ENCODE assay signal across 20 mouse cellular contexts in genomic region chr2:18034371-18035250, GRCm38 (mm10). TPM values are rescaled to one million over a fixed set of nuclear protein-coding genes. Genes with fewer than 3 reads are reported as not detected.
DNase-seq lines count a peak whose midpoint lies in the region; ATAC-seq lines count a peak whose summit lies in the region.
"Had no signal": no experiment of that assay in that cellular context is flagged by ENCODE, and none has a peak within 500 bp of the region (broad histone marks: within the 10 kb centered on the region; RNA-seq: fewer than 3 reads in every experiment).

No protein-coding gene starts in this region.

- H3K4me1 ChIP-seq in neural tube, embryonic 14.5 days (ENCODE audit: control insufficient read depth, insufficient read depth, low read length), result peaks cover 34% of the 10 kb centered on the region

- 53% methylated on average over 10 of the region's 10 CpGs for WGBS in neural tube, embryonic 14.5 days

- H3K9me3 ChIP-seq in neural tube, embryonic 14.5 days (ENCODE audit: control insufficient read depth, low read length), result no peaks in the 10 kb centered on the region
- H3K9me3 ChIP-seq: embryonic facial prominence, embryonic 12.5 days; heart, embryonic 12.5 days had no signal

- no peak for ATAC-seq in neural tube, embryonic 14.5 days (ENCODE audit: low read depth)

- H3K9ac ChIP-seq in neural tube, embryonic 14.5 days (replicated peaks; ENCODE audit: low read depth, low read length), result no peak overlapping the region
- H3K9ac ChIP-seq: embryonic facial prominence, embryonic 12.5 days; heart, embryonic 12.5 days had no signal

- H3K27me3 ChIP-seq in neural tube, embryonic 14.5 days (ENCODE audit: control insufficient read depth, insufficient read depth, low read length), result no peaks in the 10 kb centered on the region
- H3K27me3 ChIP-seq: embryonic facial prominence, embryonic 12.5 days; heart, embryonic 12.5 days had no signal

- no peak overlapping the region for H3K27ac ChIP-seq in neural tube, embryonic 14.5 days (ENCODE audit: low read depth, low read length)
- H3K27ac ChIP-seq: embryonic facial prominence, embryonic 12.5 days; left cerebral cortex, adult 2 months had no signal

- no peak overlapping the region for H3K4me3 ChIP-seq in neural tube, embryonic 14.5 days (ENCODE audit: low read depth, low read length)
- H3K4me3 ChIP-seq: embryonic facial prominence, embryonic 12.5 days; heart, embryonic 12.5 days; left cerebral cortex, adult 2 months had no signal

- H3K36me3 ChIP-seq in neural tube, embryonic 14.5 days (ENCODE audit: control insufficient read depth, insufficient read depth, low read length), result no peaks in the 10 kb centered on the region
- H3K36me3 ChIP-seq: embryonic facial prominence, embryonic 12.5 days; heart, embryonic 12.5 days had no signal

- peak; percentile 39 for DNase-seq in embryo, embryonic 10.5 days (ENCODE audit: low spot score)
- DNase-seq in embryo, embryonic 10 days (ENCODE audit: low spot score), result no peak
- peak; percentile 73 for DNase-seq in kidney, adult 9 months
- no peak for DNase-seq in kidney, postnatal 14 days
- peak; percentile 21 for DNase-seq in retina, postnatal 1 day
- no peak for DNase-seq in retina, embryonic 14.5 days (ENCODE audit: low spot score)
- DNase-seq in urinary bladder, postnatal 10 days (ENCODE audit: low spot score), result no peak
- DNase-seq: adrenal gland, postnatal 14 days; cerebellum, adult 9-10 months; gastrocnemius, postnatal 10 days; heart, postnatal 4 days; lung, postnatal 36 days; right cerebral cortex, postnatal 25 days had no signal

- H3K4me2 ChIP-seq in neural tube, embryonic 14.5 days (ENCODE audit: low read depth, low read length), result peak overlapping the region; percentile 16; the same call in 1 of the 2 replicates

RNA-seq across cellular contexts. Expression of gene A930004D18Rik, which starts 2.9 kb away (rescaled TPM):
- polyA plus RNA-seq in neural tube, embryonic 14.5 days (2014; fragmentation: Nextera tagmentation; extraction: Ambion mirVana), result 8.2 and 8.6 TPM in 2 replicates

RNA-seq across cellular contexts. Expression of gene Skida1, which starts 14.2 kb away (rescaled TPM):
- 3.9 and 5.3 TPM in 2 replicates for polyA plus RNA-seq in neural tube, embryonic 14.5 days (2014; fragmentation: Nextera tagmentation; extraction: Ambion mirVana)

RNA-seq across cellular contexts. Expression of gene Mllt10, which starts 20.4 kb away (rescaled TPM):
- polyA plus RNA-seq in neural tube, embryonic 14.5 days (2014; fragmentation: Nextera tagmentation; extraction: Ambion mirVana), result 34.6 and 36.5 TPM in 2 replicates

RNA-seq across cellular contexts. Expression of gene H2al2a, which starts 37.9 kb away (rescaled TPM):
- polyA plus RNA-seq in neural tube, embryonic 14.5 days (2014; fragmentation: Nextera tagmentation; extraction: Ambion mirVana), result not detected in 2 replicates
- polyA plus RNA-seq: embryonic facial prominence, embryonic 12.5 days; heart, embryonic 12.5 days; kidney, embryonic 14.5 days; limb, embryonic 14.5 days; liver, embryonic 16.5 days had no signal

Comparison
In these comparisons a context has a peak if more than half of its experiments do, and no peak if none do; other contexts are left out.
1. DNase-seq: peak in embryo, embryonic 10.5 days (single experiment), kidney, adult 9 months (single experiment) and retina, postnatal 1 day (single experiment); none in embryo, embryonic 10 days (single experiment), kidney, postnatal 14 days (single experiment), retina, embryonic 14.5 days (single experiment) and urinary bladder, postnatal 10 days (single experiment).